Mouse (Mus musculus): ENCODE results near the gene Fth1. TPM values are rescaled to one million over a fixed set of nuclear protein-coding genes. Genes with fewer than 3 reads are reported as not detected.
"Not testable (repeated sequence)": the region's sequence is repeated elsewhere in the genome, so short reads cannot be mapped to it uniquely, and the experiment has no call there.

Fth1 gene
- polyA plus RNA-seq (2015; fragmentation: Nextera tagmentation; extraction: Ambion mirVana), result 1,879 and 1,985 TPM in 2 replicates

GRCm38 (mm10) chr19:9980258-9980657 lies at the start of gene Fth1:
Fth1 (plus strand) TSS chr19:9980598.
- WGBS, result 85% methylated on average over 4 of the region's 4 CpGs
- no peak for ATAC-seq (replicated peaks; ENCODE audit: insufficient number of reproducible peaks, insufficient read depth, low FRiP score, low read depth)
- Histone ChIP-seq H3K4me3 (no peak within 1 kb of the TSS), H3K4me1 (replicated peaks) (peaks cover 36% of the 10 kb centered on the region), H3K27me3 (no peaks in the 10 kb centered on the region), H3K9me3 (replicated peaks) (no peaks in the 10 kb centered on the region), H3K9ac (no peak within 1 kb of the TSS), H3K27ac (peak within 1 kb of the TSS; percentile 99; the same call in 1 of the 2 replicates), H3K4me2 (no peak within 1 kb of the TSS), H3K36me3 (peaks cover 13% of the 10 kb centered on the region)

GRCm38 (mm10) chr19:9931167-9931607 lies 49.2 kb upstream of the Fth1 start:
- H3K4me2 ChIP-seq, H3K4me3 ChIP-seq: not testable (repeated sequence)
- ATAC-seq (replicated peaks; ENCODE audit: insufficient number of reproducible peaks, insufficient read depth, low FRiP score, low read depth), result peak; percentile 43; the same call in 1 of the 2 replicates

GRCm38 (mm10) chr19:9933908-9934307 lies 46.5 kb upstream of the Fth1 start:
- Histone ChIP-seq H3K4me3 (no peak overlapping the region), H3K9me3 (replicated peaks) (no peaks in the 10 kb centered on the region), H3K36me3 (no peaks in the 10 kb centered on the region), H3K27me3 (no peaks in the 10 kb centered on the region), H3K4me2 (no peak overlapping the region), H3K4me1 (replicated peaks) (peaks cover 9% of the 10 kb centered on the region), H3K27ac (no peak overlapping the region), H3K9ac (no peak overlapping the region)
- 57% methylated on average over 2 of the region's 2 CpGs for WGBS
- no peak for ATAC-seq (replicated peaks; ENCODE audit: insufficient number of reproducible peaks, insufficient read depth, low FRiP score, low read depth)

More at GRCm38 (mm10) chr19:9931167-9931607, 49.2 kb upstream of the Fth1 start:
- not testable (repeated sequence) for H3K9me3 ChIP-seq (replicated peaks); H3K36me3 ChIP-seq; H3K4me1 ChIP-seq (replicated peaks); H3K9ac ChIP-seq; H3K27me3 ChIP-seq
- H3K27ac ChIP-seq, result peak overlapping the region; percentile 34; the same call in 1 of the 2 replicates
- 39% methylated on average over 2 of the region's 2 CpGs for WGBS

- Histone ChIP-seq H3K4me1 (replicated peaks) (peaks cover 7% of the 10 kb centered on the region), H3K27me3 (no peaks in the 10 kb centered on the region), H3K9ac (no peak overlapping the region), H3K9me3 (replicated peaks) (no peaks in the 10 kb centered on the region), H3K4me3 (no peak overlapping the region), H3K27ac (no peak overlapping the region), H3K4me2 (no peak overlapping the region), H3K36me3 (no peaks in the 10 kb centered on the region)
- no peak for ATAC-seq (replicated peaks; ENCODE audit: insufficient number of reproducible peaks, insufficient read depth, low FRiP score, low read depth)
- WGBS, result 68% methylated on average over 5 of the region's 5 CpGs
Measured at GRCm38 (mm10) chr19:9936579-9936978, 43.8 kb upstream of the Fth1 start.

- Histone ChIP-seq H3K9ac (no peak overlapping the region), H3K27me3 (no peaks in the 10 kb centered on the region), H3K4me2 (no peak overlapping the region), H3K36me3 (no peaks in the 10 kb centered on the region), H3K9me3 (replicated peaks) (no peaks in the 10 kb centered on the region), H3K4me3 (no peak overlapping the region), H3K4me1 (replicated peaks) (peaks cover 9% of the 10 kb centered on the region), H3K27ac (no peak overlapping the region)
- 64% methylated on average over 5 of the region's 5 CpGs for WGBS
- no peak for ATAC-seq (replicated peaks; ENCODE audit: insufficient number of reproducible peaks, insufficient read depth, low FRiP score, low read depth)
Measured at GRCm38 (mm10) chr19:9937428-9937827, 43.0 kb upstream of the Fth1 start.

GRCm38 (mm10) chr19:9938156-9938823 lies 42.1 kb upstream of the Fth1 start:
- H3K36me3 ChIP-seq, result no peaks in the 10 kb centered on the region
- H3K4me2 ChIP-seq, result peak overlapping the region; percentile 22
- H3K9me3 ChIP-seq (replicated peaks), result no peaks in the 10 kb centered on the region
- WGBS, result 63% methylated on average over 6 of the region's 6 CpGs
- H3K4me1 ChIP-seq (replicated peaks), result peaks cover 18% of the 10 kb centered on the region
- H3K4me3 ChIP-seq, result no peak overlapping the region
- peak overlapping the region; percentile 27 for H3K27ac ChIP-seq
- no peak for ATAC-seq (replicated peaks; ENCODE audit: insufficient number of reproducible peaks, insufficient read depth, low FRiP score, low read depth)
- H3K9ac ChIP-seq, result no peak overlapping the region
- no peaks in the 10 kb centered on the region for H3K27me3 ChIP-seq

- H3K4me2 ChIP-seq, result peak overlapping the region; percentile 22
- no peaks in the 10 kb centered on the region for H3K9me3 ChIP-seq (replicated peaks)
- no peak overlapping the region for H3K4me3 ChIP-seq
- H3K36me3 ChIP-seq, result no peaks in the 10 kb centered on the region
- no peaks in the 10 kb centered on the region for H3K27me3 ChIP-seq
- no peak for ATAC-seq (replicated peaks; ENCODE audit: insufficient number of reproducible peaks, insufficient read depth, low FRiP score, low read depth)
- H3K4me1 ChIP-seq (replicated peaks), result peaks cover 22% of the 10 kb centered on the region
- peak overlapping the region; percentile 13 for H3K27ac ChIP-seq
- H3K9ac ChIP-seq, result no peak overlapping the region
- WGBS, result 49% methylated on average over 13 of the region's 13 CpGs
Measured at GRCm38 (mm10) chr19:9938824-9939303, 41.5 kb upstream of the Fth1 start.

GRCm38 (mm10) chr19:9939841-9940240 lies 40.6 kb upstream of the Fth1 start:
- H3K27me3 ChIP-seq, result no peaks in the 10 kb centered on the region
- no peaks in the 10 kb centered on the region for H3K9me3 ChIP-seq (replicated peaks)
- WGBS, result 73% methylated on average over 7 of the region's 7 CpGs
- ATAC-seq (replicated peaks; ENCODE audit: insufficient number of reproducible peaks, insufficient read depth, low FRiP score, low read depth), result no peak
- H3K27ac ChIP-seq, result no peak overlapping the region
- no peak overlapping the region for H3K9ac ChIP-seq
- peaks cover 22% of the 10 kb centered on the region for H3K4me1 ChIP-seq (replicated peaks)
- H3K36me3 ChIP-seq, result no peaks in the 10 kb centered on the region
- no peak overlapping the region for H3K4me2 ChIP-seq
- H3K4me3 ChIP-seq, result no peak overlapping the region

- H3K4me1 ChIP-seq (replicated peaks), result peaks cover 25% of the 10 kb centered on the region
- no peaks in the 10 kb centered on the region for H3K27me3 ChIP-seq
- H3K9me3 ChIP-seq (replicated peaks), result no peaks in the 10 kb centered on the region
- no peak overlapping the region for H3K4me3 ChIP-seq
- H3K4me2 ChIP-seq, result no peak overlapping the region
- H3K36me3 ChIP-seq, result no peaks in the 10 kb centered on the region
- H3K9ac ChIP-seq, result no peak overlapping the region
- 65% methylated on average over 4 of the region's 4 CpGs for WGBS
- H3K27ac ChIP-seq, result no peak overlapping the region
- no peak for ATAC-seq (replicated peaks; ENCODE audit: insufficient number of reproducible peaks, insufficient read depth, low FRiP score, low read depth)
Measured at GRCm38 (mm10) chr19:9940903-9941302, 39.5 kb upstream of the Fth1 start.

- Histone ChIP-seq H3K4me2 (no peak overlapping the region), H3K4me1 (replicated peaks) (peaks cover 29% of the 10 kb centered on the region), H3K4me3 (no peak overlapping the region), H3K36me3 (no peaks in the 10 kb centered on the region), H3K27me3 (no peaks in the 10 kb centered on the region), H3K9me3 (replicated peaks) (no peaks in the 10 kb centered on the region), H3K27ac (no peak overlapping the region), H3K9ac (no peak overlapping the region)
- ATAC-seq (replicated peaks; ENCODE audit: insufficient number of reproducible peaks, insufficient read depth, low FRiP score, low read depth), result no peak
- WGBS, result 50% methylated on average over 1 of the region's 1 CpGs
Measured at GRCm38 (mm10) chr19:9941809-9942208, 38.6 kb upstream of the Fth1 start.

- H3K27me3 ChIP-seq, result no peaks in the 10 kb centered on the region
- H3K9ac ChIP-seq, result no peak overlapping the region
- no peaks in the 10 kb centered on the region for H3K9me3 ChIP-seq (replicated peaks)
- no peak overlapping the region for H3K4me2 ChIP-seq
- H3K4me1 ChIP-seq (replicated peaks), result peaks cover 33% of the 10 kb centered on the region
- 0 out of 2 replicates have a peak, but pooled peaks have one; percentile 28 for ATAC-seq (replicated peaks; ENCODE audit: insufficient number of reproducible peaks, insufficient read depth, low FRiP score, low read depth)
- no peaks in the 10 kb centered on the region for H3K36me3 ChIP-seq
- 35% methylated on average over 10 of the region's 10 CpGs for WGBS
- peak overlapping the region; percentile 58 for H3K27ac ChIP-seq
- no peak overlapping the region for H3K4me3 ChIP-seq
Measured at GRCm38 (mm10) chr19:9942539-9943533, 37.6 kb upstream of the Fth1 start.

All from heart, embryonic 15.5 days (tissue).